Mouse (Mus musculus) kidney, embryonic 14.5 days (tissue): ENCODE results near the gene Ank. TPM values are rescaled to one million over a fixed set of nuclear protein-coding genes. Genes with fewer than 3 reads are reported as not detected.

Experiments used
- ATAC-seq: fragments of 200-750 bp; cut with Nextera tagmentation; 2 replicates; pipeline ENCODE4 v1.8.0; 2017; ENCODE audit warnings: moderate number of reproducible peaks, mild to moderate bottlenecking, moderate TSS enrichment, moderate library complexity; ENCODE audit not compliant: low FRiP score, low TSS enrichment
- H3K27ac ChIP-seq: fragments of 300-500 bp; sonication (generic); 2 replicates; pipeline ENCODE4 v1.5.1; 2014; ENCODE audit warnings: low read depth, mild to moderate bottlenecking, low read length, moderate library complexity, mixed read lengths
- H3K27me3 ChIP-seq: fragments of 300-500 bp; sonication (generic); 2 replicates; pipeline ENCODE4 v1.6.1; 2014; ENCODE audit warnings: mild to moderate bottlenecking, low read length; ENCODE audit not compliant: control insufficient read depth, insufficient read depth
- H3K36me3 ChIP-seq: fragments of 300-500 bp; sonication (generic); 2 replicates; pipeline ENCODE4 v1.6.1; 2014; ENCODE audit warnings: low read length, mixed read lengths; ENCODE audit not compliant: control insufficient read depth, insufficient read depth
- H3K4me1 ChIP-seq: fragments of 300-500 bp; sonication (generic); 2 replicates; pipeline ENCODE4 v1.6.1; 2014; ENCODE audit warnings: low read length, mixed read lengths; ENCODE audit not compliant: control insufficient read depth, insufficient read depth
- H3K4me2 ChIP-seq: fragments of 300-500 bp; sonication (generic); replicated peaks from 2 replicates; pipeline ENCODE4 v1.6.1; 2014; ENCODE audit warnings: low read depth, mild to moderate bottlenecking, low read length
- H3K4me3 ChIP-seq: fragments of 300-500 bp; sonication (generic); 2 replicates; pipeline ENCODE4 v1.5.1; 2014; ENCODE audit warnings: mild to moderate bottlenecking, low read length
- H3K9ac ChIP-seq: fragments of 300-500 bp; sonication (generic); 2 replicates; pipeline ENCODE4 v1.6.1; 2014; ENCODE audit warnings: low read depth, mild to moderate bottlenecking, low read length, moderate library complexity
- H3K9me3 ChIP-seq: fragments of 300-500 bp; sonication (generic); 2 replicates; pipeline ENCODE4 v1.6.1; 2016; ENCODE audit warnings: low read length; ENCODE audit not compliant: control insufficient read depth
- WGBS: fragments of 180-500 bp; shearing (Covaris S2); extraction: QIAGEN DNeasy Blood & Tissue Kit; methylation state at CpG from one replicate; pipeline ENCODE4 v1.1.7; 2014; 5-methylcytosine and 5-hydroxymethylcytosine counted together
- polyA plus RNA-seq: library from polyadenylated mRNA; unstranded; fragments of >200 nt; fragmentation: Nextera tagmentation; extraction: Ambion mirVana; gene quantifications from 2 replicates; pipeline ENCODE4 v1.2.1, GENCODE M21; 2014

The Ank gene
- polyA plus RNA-seq, 1 experiment from 2014 or later: 10.3 TPM

DNA sequence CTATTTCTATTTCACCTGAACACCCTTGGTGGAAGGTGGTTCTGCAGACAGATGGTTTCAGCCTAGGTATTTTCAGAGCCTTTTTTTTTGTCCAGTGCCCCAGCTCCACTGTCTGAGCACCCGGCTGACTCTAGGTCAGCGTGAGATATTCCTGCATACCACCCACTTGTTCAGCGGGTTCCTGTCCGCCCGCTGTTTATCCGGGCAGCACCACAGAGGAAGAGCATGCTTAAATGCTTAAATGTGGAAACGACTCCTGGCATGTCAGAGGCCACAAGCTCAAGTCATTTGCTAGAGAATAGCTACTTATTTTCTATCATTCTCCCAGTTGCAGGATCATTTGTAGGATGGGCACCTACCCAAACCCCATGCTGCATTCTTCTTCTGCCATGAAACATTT lies 41.7 kb downstream of the Ank start:
- Histone ChIP-seq H3K27ac (no peak overlapping the region), H3K9me3 (no peaks in the 10 kb centered on the region), H3K9ac (no peak overlapping the region), H3K36me3 (no peaks in the 10 kb centered on the region), H3K4me2 (no peak overlapping the region), H3K4me1 (peaks cover 5% of the 10 kb centered on the region), H3K27me3 (no peaks in the 10 kb centered on the region; the same call in 1 of the 2 replicates), H3K4me3 (no peak overlapping the region)
- ATAC-seq: no peak
- 91% methylated on average over 7 of the region's 7 CpGs for WGBS

DNA sequence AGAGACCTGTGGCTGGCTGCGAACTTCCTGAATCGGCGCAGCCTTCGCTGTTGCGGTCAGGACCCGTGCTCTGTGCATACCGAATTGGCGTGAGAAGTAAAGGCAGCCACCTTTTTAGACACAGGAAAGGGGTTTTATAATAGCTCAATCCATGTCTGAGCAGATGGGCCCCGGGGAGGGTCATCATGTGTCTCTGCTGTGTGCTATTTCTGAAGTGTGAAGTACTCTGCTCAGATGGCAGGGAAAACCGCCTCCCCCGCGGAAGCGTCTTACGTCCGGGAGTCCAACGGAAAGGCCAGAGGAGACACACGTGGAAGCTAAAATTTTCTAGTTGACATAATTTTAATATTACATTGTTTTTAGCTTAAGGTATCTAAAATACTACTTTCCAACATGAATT lies 42.5 kb downstream of the Ank start:
- WGBS: 88% methylated on average over 17 of the region's 17 CpGs
- H3K4me2 ChIP-seq: no peak overlapping the region
- H3K36me3 ChIP-seq: no peaks in the 10 kb centered on the region
- H3K27me3 ChIP-seq: no peaks in the 10 kb centered on the region; the same call in 1 of the 2 replicates
- H3K4me1 ChIP-seq: peaks cover 2% of the 10 kb centered on the region
- H3K9ac ChIP-seq: no peak overlapping the region
- ATAC-seq: no peak
- H3K9me3 ChIP-seq: no peaks in the 10 kb centered on the region
- H3K4me3 ChIP-seq: no peak overlapping the region
- H3K27ac ChIP-seq: no peak overlapping the region

DNA sequence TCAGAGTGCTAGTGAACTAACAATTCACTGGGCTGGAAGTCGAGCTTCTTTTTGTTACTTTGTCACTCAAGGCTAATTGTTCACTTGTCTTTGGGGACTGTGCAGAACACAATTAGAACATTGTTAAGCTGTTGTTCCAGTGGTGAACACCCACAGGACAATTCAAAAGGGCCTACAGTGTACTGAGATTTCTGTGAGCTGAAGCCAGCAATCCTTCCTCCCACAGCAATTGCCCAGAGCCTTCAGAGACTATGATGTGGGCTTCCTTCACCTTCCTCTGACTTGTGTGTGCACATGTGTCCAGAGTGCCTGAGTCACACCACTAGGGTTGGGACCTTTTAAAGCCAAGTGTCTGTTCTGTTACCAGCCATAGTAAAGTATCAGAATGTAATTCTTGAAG lies 50.5 kb downstream of the Ank start:
- WGBS: 59% methylated on average over 1 of the region's 1 CpGs

DNA sequence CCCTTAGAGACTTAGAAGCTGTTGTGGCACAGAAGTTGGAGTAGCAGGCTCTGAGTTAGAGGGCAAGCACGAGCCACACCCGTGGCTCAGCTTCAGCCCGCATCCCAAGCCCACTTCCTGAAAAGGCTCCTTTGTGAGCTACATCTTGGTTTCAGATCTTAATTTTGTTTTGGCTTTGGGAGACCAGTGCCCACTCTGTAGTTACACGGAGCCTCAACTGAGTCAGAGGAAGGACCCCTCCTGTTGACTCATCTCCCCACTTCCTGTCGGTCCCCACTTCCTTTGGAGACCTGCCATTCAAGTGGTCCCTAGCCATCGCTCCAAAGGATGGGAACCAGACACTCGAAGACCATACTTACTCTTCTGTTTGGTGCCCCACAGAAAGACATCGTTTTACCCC lies 51.5 kb downstream of the Ank start:
- 80% methylated on average over 8 of the region's 8 CpGs for WGBS
- Histone ChIP-seq H3K27me3 (no peaks in the 10 kb centered on the region), H3K36me3 (no peaks in the 10 kb centered on the region), H3K4me3 (no peak overlapping the region), H3K9me3 (no peaks in the 10 kb centered on the region), H3K9ac (no peak overlapping the region), H3K4me1 (no peaks in the 10 kb centered on the region), H3K27ac (no peak overlapping the region), H3K4me2 (no peak overlapping the region)
- no peak for ATAC-seq

More for the DNA sequence above, 50.5 kb downstream of the Ank start:
- no peak for ATAC-seq
- Histone ChIP-seq H3K9me3 (no peaks in the 10 kb centered on the region), H3K9ac (no peak overlapping the region), H3K27ac (no peak overlapping the region), H3K36me3 (no peaks in the 10 kb centered on the region), H3K4me2 (no peak overlapping the region), H3K4me1 (no peaks in the 10 kb centered on the region), H3K4me3 (no peak overlapping the region), H3K27me3 (no peaks in the 10 kb centered on the region; the same call in 1 of the 2 replicates)

DNA sequence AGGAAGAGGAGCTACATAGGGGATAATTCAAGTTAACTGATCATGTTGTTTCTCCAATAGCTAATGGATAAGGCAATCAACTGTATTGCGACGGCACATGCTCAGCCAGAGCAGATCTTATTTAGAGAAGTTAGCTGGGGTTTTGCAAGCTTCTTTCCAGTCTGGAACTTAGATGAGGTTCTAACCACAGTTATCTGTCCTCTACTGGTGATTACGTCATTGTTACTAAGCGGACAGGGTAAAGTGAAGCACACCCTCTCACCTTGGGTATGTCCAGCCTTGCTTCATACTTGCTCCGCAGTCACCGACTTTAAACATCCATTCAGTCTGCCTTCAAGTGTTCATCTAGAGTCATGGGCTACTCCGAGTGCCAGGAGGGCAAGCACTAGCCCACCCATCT lies 53.4 kb downstream of the Ank start:
- Histone ChIP-seq H3K4me2 (no peak overlapping the region), H3K9me3 (no peaks in the 10 kb centered on the region), H3K27ac (no peak overlapping the region), H3K4me1 (peaks cover 1% of the 10 kb centered on the region; the same call in 1 of the 2 replicates), H3K9ac (no peak overlapping the region), H3K27me3 (no peaks in the 10 kb centered on the region), H3K36me3 (no peaks in the 10 kb centered on the region), H3K4me3 (no peak overlapping the region)
- ATAC-seq: no peak
- 93% methylated on average over 7 of the region's 7 CpGs for WGBS

DNA sequence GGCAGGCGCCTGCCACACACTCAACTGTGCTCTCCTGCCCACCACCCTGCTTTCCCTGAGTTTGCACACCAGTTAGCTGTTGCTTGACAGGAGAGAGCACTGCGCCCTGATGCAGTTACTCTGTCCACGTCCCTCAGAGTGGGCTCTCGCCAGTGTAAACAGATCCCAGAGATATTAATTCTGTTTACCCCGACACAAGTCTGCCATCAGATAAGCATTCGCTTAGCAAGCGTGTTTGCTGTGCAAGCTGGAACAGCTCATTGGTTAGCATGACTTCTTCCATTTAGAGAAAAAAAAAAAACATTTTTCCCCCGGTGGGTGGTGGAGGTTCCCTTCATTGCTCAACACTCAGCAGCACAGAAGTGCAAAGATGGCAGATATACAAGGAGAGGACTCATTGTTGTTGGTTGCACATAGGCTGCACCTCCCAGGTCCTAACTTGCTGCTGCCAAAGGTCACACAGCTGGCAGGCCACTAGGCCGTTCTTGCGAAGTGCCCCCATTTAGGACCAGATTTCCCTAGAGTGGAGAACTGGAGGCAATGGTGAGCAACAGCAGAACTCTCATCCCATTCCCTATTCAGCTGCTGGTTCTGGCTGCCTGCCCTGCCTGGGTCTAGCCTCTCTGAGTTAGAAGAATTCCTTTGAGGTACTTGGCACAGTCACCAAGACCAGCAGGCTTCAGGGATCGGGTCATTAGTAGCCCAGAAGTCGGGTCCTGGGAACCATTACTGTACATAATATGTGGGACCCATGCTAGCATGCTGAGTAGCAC lies 58.9 kb downstream of the Ank start:
- 65% methylated on average over 12 of the region's 12 CpGs for WGBS
- Histone ChIP-seq H3K27ac (no peak overlapping the region), H3K9ac (no peak overlapping the region), H3K36me3 (no peaks in the 10 kb centered on the region), H3K4me3 (no peak overlapping the region), H3K4me1 (peaks cover 3% of the 10 kb centered on the region; the same call in 1 of the 2 replicates), H3K4me2 (no peak overlapping the region), H3K27me3 (no peaks in the 10 kb centered on the region), H3K9me3 (no peaks in the 10 kb centered on the region)
- no peak for ATAC-seq

DNA sequence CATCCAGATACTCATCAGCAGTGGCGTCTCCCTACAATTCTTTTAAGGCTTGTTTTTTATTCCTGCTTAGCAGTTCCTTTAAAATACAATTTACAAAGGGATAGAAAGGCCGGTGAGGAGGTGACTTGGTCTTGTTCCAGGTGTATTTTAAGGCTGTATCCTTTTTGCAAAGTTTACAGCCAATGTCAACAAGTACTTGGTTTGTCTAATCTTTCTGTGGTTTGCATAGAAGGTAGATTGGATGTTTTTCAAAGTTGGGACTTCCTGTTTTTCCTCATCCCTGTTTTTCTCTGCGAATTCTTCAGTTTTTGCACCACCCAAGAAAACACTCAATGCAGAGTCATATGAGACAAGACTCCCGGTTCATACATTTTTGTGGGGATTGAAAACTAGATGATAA lies 62.4 kb downstream of the Ank start:
- H3K27me3 ChIP-seq: no peaks in the 10 kb centered on the region

DNA sequence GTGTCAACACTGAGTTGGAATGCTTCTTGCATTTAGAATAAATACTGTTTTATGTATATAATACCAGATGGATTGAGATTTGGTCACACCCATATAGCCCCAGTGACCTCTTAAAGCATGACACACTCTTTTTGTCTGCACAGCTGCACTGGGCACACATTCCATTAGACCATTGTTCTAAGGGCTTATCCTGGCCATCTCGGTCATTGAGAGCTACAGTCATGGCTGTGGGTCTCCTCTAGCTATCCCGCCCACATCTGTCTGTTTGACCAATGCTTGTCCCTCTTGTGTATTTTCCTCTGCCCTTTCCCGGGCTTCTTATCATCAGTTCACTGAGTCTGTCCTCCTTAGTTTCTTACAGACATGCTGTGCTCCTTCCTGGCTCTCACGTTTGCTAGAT lies 63.5 kb downstream of the Ank start:
- H3K9me3 ChIP-seq: no peaks in the 10 kb centered on the region
- no peak for ATAC-seq
- no peak overlapping the region for H3K4me2 ChIP-seq
- H3K36me3 ChIP-seq: no peaks in the 10 kb centered on the region
- H3K4me3 ChIP-seq: no peak overlapping the region
- WGBS: 74% methylated on average over 4 of the region's 4 CpGs
- peaks cover under 1% of the 10 kb centered on the region; the same call in 1 of the 2 replicates for H3K4me1 ChIP-seq
- no peak overlapping the region for H3K27ac ChIP-seq
- H3K27me3 ChIP-seq: no peaks in the 10 kb centered on the region
- no peak overlapping the region for H3K9ac ChIP-seq

More for the DNA sequence above, 62.4 kb downstream of the Ank start:
- Histone ChIP-seq H3K4me2 (no peak overlapping the region), H3K9ac (no peak overlapping the region), H3K27ac (no peak overlapping the region), H3K4me1 (peaks cover 3% of the 10 kb centered on the region; the same call in 1 of the 2 replicates), H3K4me3 (no peak overlapping the region), H3K36me3 (no peaks in the 10 kb centered on the region), H3K9me3 (no peaks in the 10 kb centered on the region)
- WGBS: 74% methylated on average over 4 of the region's 4 CpGs
- ATAC-seq: no peak

DNA sequence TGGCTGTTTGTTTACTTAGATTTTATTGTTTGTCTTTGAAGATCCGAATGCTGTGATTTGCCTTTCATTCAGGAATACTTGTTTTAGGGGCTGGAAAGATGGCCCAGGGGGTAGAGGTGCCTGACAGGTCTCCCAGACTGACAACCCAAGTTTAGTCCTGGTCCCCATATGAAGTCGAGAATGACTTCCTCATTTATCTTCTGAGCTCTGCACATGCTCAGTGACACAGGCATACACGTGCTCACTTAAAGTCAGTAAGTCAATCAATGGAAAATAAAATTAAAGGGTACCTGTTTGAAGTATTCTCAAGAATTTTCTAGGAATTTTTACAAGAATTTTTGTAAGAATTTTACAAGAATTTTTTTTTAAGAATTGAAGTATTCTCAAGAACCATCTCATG lies 66.6 kb downstream of the Ank start:
- Histone ChIP-seq H3K27me3 (no peaks in the 10 kb centered on the region), H3K9me3 (no peaks in the 10 kb centered on the region), H3K9ac (no peak overlapping the region), H3K27ac (no peak overlapping the region), H3K36me3 (no peaks in the 10 kb centered on the region), H3K4me1 (no peaks in the 10 kb centered on the region; the same call in 1 of the 2 replicates), H3K4me2 (no peak overlapping the region), H3K4me3 (no peak overlapping the region)
- ATAC-seq: no peak
- 51% methylated on average over 3 of the region's 3 CpGs for WGBS
